Mouse (Mus musculus) gastrocnemius, adult 18-20 months (tissue): ENCODE results near the gene Ap3d1. TPM values are rescaled to one million over a fixed set of nuclear protein-coding genes. Genes with fewer than 3 reads are reported as not detected.

Experiments
- DNase-seq: peaks from one replicate; pipeline ENCODE4 v3.0.0; 2021; ENCODE audit warnings: low spot score
- total RNA-seq, 2 experiments: library from RNA; stranded (reverse); gene quantifications; 2 replicates each; pipeline ENCODE4 v1.2.3; 2021

Ap3d1 gene
- total RNA-seq, 2 experiments from 2014 or later: 24.3 to 31.7 TPM

- peak; percentile 63 for DNase-seq
These were observed 16.6 kb upstream of the Ap3d1 start for GRCm38 (mm10) chr10:80758651-80759050.

GRCm38 (mm10) chr10:80757717-80758116 lies 15.7 kb upstream of the Ap3d1 start:
- DNase-seq: peak; percentile 92

- DNase-seq: no peak
These were observed 14.9 kb upstream of the Ap3d1 start for GRCm38 (mm10) chr10:80756967-80757366.

- no peak for DNase-seq
These were observed 14.4 kb upstream of the Ap3d1 start for GRCm38 (mm10) chr10:80756509-80756908.

GRCm38 (mm10) chr10:80756099-80756498 lies 14.0 kb upstream of the Ap3d1 start:
- DNase-seq: no peak

GRCm38 (mm10) chr10:80755291-80756015 lies 13.4 kb upstream of the Ap3d1 start:
- DNase-seq: no peak

- peak; percentile 97 for DNase-seq
These were observed 12.7 kb upstream of the Ap3d1 start, which contains the start of gene Dot1l for GRCm38 (mm10) chr10:80754594-80755290. TSS of gene Dot1l (plus strand) at chr10:80755206.

- peak; percentile 73 for DNase-seq
These were observed 10.1 kb upstream of the Ap3d1 start for GRCm38 (mm10) chr10:80752079-80752625.

GRCm38 (mm10) chr10:80751188-80751832 lies 9.2 kb upstream of the Ap3d1 start:
- peak; percentile 91 for DNase-seq

- DNase-seq: peak; percentile 55
These were observed 6.5 kb upstream of the Ap3d1 start for GRCm38 (mm10) chr10:80748609-80749008.

GRCm38 (mm10) chr10:80747410-80747809 lies 5.3 kb upstream of the Ap3d1 start:
- DNase-seq: peak; percentile 79

GRCm38 (mm10) chr10:80744262-80744661 lies 2.2 kb upstream of the Ap3d1 start:
- DNase-seq: peak; percentile 43

- no peak for DNase-seq
These were observed 357 bp downstream of the Ap3d1 start for GRCm38 (mm10) chr10:80741634-80742179.

GRCm38 (mm10) chr10:80741146-80741545 lies 918 bp downstream of the Ap3d1 start:
- no peak for DNase-seq

- DNase-seq: no peak
These were observed 3.4 kb downstream of the Ap3d1 start for GRCm38 (mm10) chr10:80738657-80739056.

- no peak for DNase-seq
These were observed 5.3 kb downstream of the Ap3d1 start for GRCm38 (mm10) chr10:80736731-80737130.

- peak; percentile 40 for DNase-seq
These were observed 9.4 kb downstream of the Ap3d1 start for GRCm38 (mm10) chr10:80732611-80733101.

GRCm38 (mm10) chr10:80727369-80728127 lies 14.5 kb downstream of the Ap3d1 start:
- no peak for DNase-seq

- no peak for DNase-seq
These were observed 24.8 kb downstream of the Ap3d1 start for GRCm38 (mm10) chr10:80717281-80717680.

GRCm38 (mm10) chr10:80710834-80711233 lies 31.2 kb downstream of the Ap3d1 start:
- no peak for DNase-seq

GRCm38 (mm10) chr10:80705479-80705878 lies 36.6 kb downstream of the Ap3d1 start:
- DNase-seq: no peak
